Mouse (Mus musculus) G1E (cell line): ENCODE data around the gene Gpr157.

Experiments
- CTCF ChIP-seq: IDR thresholded peaks from 2 replicates; pipeline ENCODE4 v1.5.1; 2012; ENCODE audit warnings: low read depth, low read length, inconsistent platforms, mixed read lengths
- GATA1 ChIP-seq: IDR thresholded peaks from 2 replicates; pipeline ENCODE4 v1.6.1; 2012; ENCODE audit warnings: borderline replicate concordance, low read length, inconsistent platforms, mixed read lengths
- GATA2 ChIP-seq: IDR thresholded peaks from 2 replicates; pipeline ENCODE4 v1.6.1; 2012; ENCODE audit warnings: low read depth, low read length, inconsistent platforms, borderline replicate concordance
- POLR2AphosphoS5 ChIP-seq: IDR thresholded peaks from 2 replicates; pipeline ENCODE4 v1.6.1; 2012; ENCODE audit warnings: low read depth, low read length, inconsistent platforms; ENCODE audit not compliant: insufficient replicate concordance
- TAL1 ChIP-seq: conservative IDR thresholded peaks from 2 replicates; pipeline ENCODE4 v1.6.1; 2012; ENCODE audit warnings: low read depth, low read length, inconsistent platforms, mixed read lengths

DNA sequence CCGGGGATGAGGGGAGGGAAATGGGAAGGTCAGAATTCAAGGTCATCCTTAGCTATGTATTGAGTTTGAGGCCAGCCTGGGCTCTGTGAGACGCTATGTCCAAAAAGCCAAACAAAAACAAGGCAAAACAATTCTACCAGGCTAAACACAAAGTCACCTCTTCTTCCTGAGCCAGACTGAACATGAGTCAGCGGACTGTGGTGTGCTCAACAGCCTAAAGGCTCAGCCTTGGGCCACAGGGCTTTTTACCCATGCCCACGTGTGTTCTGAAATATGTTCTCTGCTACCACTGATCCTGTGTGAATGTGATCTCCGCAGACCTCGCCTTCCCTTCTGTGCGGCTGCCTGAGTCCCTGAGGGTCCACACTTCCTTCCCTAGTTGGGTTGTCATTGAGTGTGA, 31.0 kb upstream of the Gpr157 start:
- no peak for TF ChIP-seq CTCF
- no peak for TF ChIP-seq GATA1
- no peak for TF ChIP-seq GATA2
- TF ChIP-seq POLR2AphosphoS5 = no peak
- no peak for TF ChIP-seq TAL1
